Mouse (Mus musculus) G1E (cell line): ENCODE results near the gene Herc1. TPM values are rescaled to one million over a fixed set of nuclear protein-coding genes. Genes with fewer than 3 reads are reported as not detected.

Source experiments
- ATAC-seq: 2 replicates; pipeline ENCODE4 v1.8.0; 2016; ENCODE audit warnings: mild to moderate bottlenecking; ENCODE audit not compliant: insufficient number of reproducible peaks, poor library complexity, low FRiP score, severe bottlenecking; ENCODE audit errors: extremely low read depth
- DNase-seq: peaks from one replicate; pipeline ENCODE4 v3.0.0; 2012; ENCODE audit warnings: low spot score
- H3K27me3 ChIP-seq: 2 replicates; pipeline ENCODE4 v1.6.1; 2012; ENCODE audit warnings: mild to moderate bottlenecking, low read length, inconsistent platforms; ENCODE audit not compliant: insufficient read depth
- H3K36me3 ChIP-seq: replicated peaks from 2 replicates; pipeline ENCODE3; 2012; ENCODE audit warnings: mild to moderate bottlenecking, inconsistent platforms
- H3K4me1 ChIP-seq: 2 replicates; pipeline ENCODE4 v1.6.1; 2012; ENCODE audit warnings: low read depth, low read length, inconsistent platforms, mixed read lengths; ENCODE audit not compliant: insufficient read depth
- H3K4me3 ChIP-seq: 2 replicates; pipeline ENCODE4 v1.5.1; 2012; ENCODE audit warnings: low read depth, mild to moderate bottlenecking, inconsistent platforms, low read length, moderate library complexity, mixed read lengths
- H3K9me3 ChIP-seq: replicated peaks from 2 replicates; pipeline ENCODE4 v1.6.1; 2012; ENCODE audit warnings: inconsistent platforms
- CTCF ChIP-seq: IDR thresholded peaks from 2 replicates; pipeline ENCODE4 v1.5.1; 2012; ENCODE audit warnings: low read depth, low read length, inconsistent platforms, mixed read lengths
- GATA1 ChIP-seq: IDR thresholded peaks from 2 replicates; pipeline ENCODE4 v1.6.1; 2012; ENCODE audit warnings: borderline replicate concordance, low read length, inconsistent platforms, mixed read lengths
- GATA2 ChIP-seq: IDR thresholded peaks from 2 replicates; pipeline ENCODE4 v1.6.1; 2012; ENCODE audit warnings: low read depth, low read length, inconsistent platforms, borderline replicate concordance
- POLR2AphosphoS5 ChIP-seq: IDR thresholded peaks from 2 replicates; pipeline ENCODE4 v1.6.1; 2012; ENCODE audit warnings: low read depth, low read length, inconsistent platforms; ENCODE audit not compliant: insufficient replicate concordance
- TAL1 ChIP-seq: conservative IDR thresholded peaks from 2 replicates; pipeline ENCODE4 v1.6.1; 2012; ENCODE audit warnings: low read depth, low read length, inconsistent platforms, mixed read lengths
- polyA plus RNA-seq: library from polyadenylated mRNA; stranded (reverse); fragments of >175 nt; gene quantifications from 2 replicates; pipeline ENCODE4 v1.2.3, GENCODE M21; 2012
- total RNA-seq, 2 experiments: library from RNA; stranded (forward) in 1 of 2; stranded (reverse) in 1 of 2; fragments of 200-1000 nt in 1 of 2; fragments of >200 nt in 1 of 2; fragmentation: Nextera tagmentation in 1 of 2; gene quantifications; 2 replicates each; pipeline ENCODE4 v1.2.3; 2014 to 2017

Gene Herc1
- total and polyA plus RNA-seq, 3 experiments, result 7.0 to 160 (median 105) TPM

- Histone ChIP-seq H3K9me3 (no peaks in the 10 kb centered on the region), H3K4me3 (no peak overlapping the region), H3K36me3 (peaks cover 80% of the 10 kb centered on the region), H3K4me1 (peaks cover 36% of the 10 kb centered on the region), H3K27me3 (no peaks in the 10 kb centered on the region)
- TF ChIP-seq CTCF (no peak), TAL1 (no peak), GATA1 (no peak), GATA2 (no peak), POLR2AphosphoS5 (no peak)
- DNase-seq (no peak), ATAC-seq (no peak)
These were observed 165.5 kb downstream of the Herc1 start for GRCm38 (mm10) chr9:66515680-66516210.

DNA sequence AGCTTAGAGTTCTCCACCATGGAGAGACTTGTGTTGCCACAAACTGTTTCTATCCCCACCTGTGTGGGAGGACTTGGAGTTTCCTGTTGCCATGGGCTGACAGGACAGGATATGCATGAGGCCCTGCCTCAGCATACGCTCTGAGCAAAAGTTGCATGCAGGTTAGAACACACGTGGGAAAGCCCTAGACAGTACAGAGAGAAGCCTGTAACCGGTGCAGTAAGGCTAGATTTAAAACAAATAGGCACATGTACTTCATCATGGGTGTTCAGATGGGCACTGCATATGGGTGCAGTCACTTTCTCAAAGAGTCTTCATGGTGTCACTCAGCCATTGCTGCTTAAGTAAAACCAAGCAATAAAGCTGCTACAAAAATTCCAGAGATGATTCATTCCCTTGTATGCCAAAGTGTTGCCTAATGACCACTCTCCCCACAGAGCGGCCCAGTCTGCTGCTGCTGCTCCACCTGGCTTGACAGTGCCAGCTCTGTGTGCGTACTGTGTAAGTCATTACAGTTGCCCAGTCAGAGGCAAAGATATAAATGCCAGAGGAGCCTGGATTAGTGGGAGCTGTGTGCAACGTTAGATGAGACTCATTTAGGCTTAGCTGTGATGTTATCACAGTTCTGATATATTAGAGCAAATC lies 166.2 kb downstream of the Herc1 start:
- Histone ChIP-seq H3K4me3 (no peak overlapping the region), H3K4me1 (peaks cover 33% of the 10 kb centered on the region), H3K9me3 (no peaks in the 10 kb centered on the region), H3K36me3 (peaks cover 84% of the 10 kb centered on the region), H3K27me3 (no peaks in the 10 kb centered on the region)
- DNase-seq, result no peak
- no peak for TF ChIP-seq CTCF
- TF ChIP-seq POLR2AphosphoS5, result no peak
- no peak for TF ChIP-seq GATA2
- no peak for TF ChIP-seq TAL1
- TF ChIP-seq GATA1, result no peak
- no peak for ATAC-seq

DNA sequence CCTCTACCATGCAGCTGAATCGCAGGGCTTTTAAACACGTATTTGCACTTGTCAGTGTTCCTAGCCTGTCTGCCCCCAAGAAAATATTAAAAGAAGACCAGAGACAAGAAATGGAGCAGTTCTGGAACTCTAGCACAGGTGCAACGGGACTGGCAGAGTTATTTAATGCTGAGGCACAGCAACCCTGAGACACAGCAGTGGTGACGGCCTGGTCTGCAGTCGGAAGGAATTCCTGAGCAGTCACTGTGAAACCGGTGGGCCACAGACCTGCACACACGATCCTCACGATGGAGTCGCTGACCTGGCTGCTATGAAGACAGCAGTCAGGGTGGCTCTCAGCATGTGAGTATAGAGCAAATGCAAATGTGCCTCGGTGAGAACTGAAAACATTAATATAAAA lies 167.5 kb downstream of the Herc1 start:
- no peaks in the 10 kb centered on the region for H3K27me3 ChIP-seq
- no peak for ATAC-seq
- DNase-seq, result no peak
- peaks cover 93% of the 10 kb centered on the region for H3K36me3 ChIP-seq
- no peak overlapping the region for H3K4me3 ChIP-seq
- H3K4me1 ChIP-seq, result peaks cover 25% of the 10 kb centered on the region
- no peaks in the 10 kb centered on the region for H3K9me3 ChIP-seq
- TF ChIP-seq POLR2AphosphoS5 (no peak), TAL1 (no peak), GATA2 (no peak), CTCF (no peak), GATA1 (no peak)

GRCm38 (mm10) chr9:66518251-66518650 lies 168.0 kb downstream of the Herc1 start:
- DNase-seq (no peak), ATAC-seq (no peak)
- TF ChIP-seq GATA2 (no peak), CTCF (no peak), GATA1 (no peak), POLR2AphosphoS5 (no peak), TAL1 (no peak)
- Histone ChIP-seq H3K27me3 (no peaks in the 10 kb centered on the region), H3K36me3 (peaks cover 91% of the 10 kb centered on the region), H3K4me3 (no peak overlapping the region), H3K9me3 (no peaks in the 10 kb centered on the region), H3K4me1 (peaks cover 20% of the 10 kb centered on the region)

GRCm38 (mm10) chr9:66518901-66519300 lies 168.7 kb downstream of the Herc1 start:
- Histone ChIP-seq H3K4me3 (no peak overlapping the region), H3K4me1 (peaks cover 13% of the 10 kb centered on the region), H3K36me3 (peaks cover 91% of the 10 kb centered on the region), H3K9me3 (no peaks in the 10 kb centered on the region), H3K27me3 (no peaks in the 10 kb centered on the region)
- ATAC-seq (no peak), DNase-seq (no peak)
- TF ChIP-seq GATA2, result no peak
- TF ChIP-seq POLR2AphosphoS5, result no peak
- TF ChIP-seq TAL1, result no peak
- TF ChIP-seq GATA1, result no peak
- no peak for TF ChIP-seq CTCF

DNA sequence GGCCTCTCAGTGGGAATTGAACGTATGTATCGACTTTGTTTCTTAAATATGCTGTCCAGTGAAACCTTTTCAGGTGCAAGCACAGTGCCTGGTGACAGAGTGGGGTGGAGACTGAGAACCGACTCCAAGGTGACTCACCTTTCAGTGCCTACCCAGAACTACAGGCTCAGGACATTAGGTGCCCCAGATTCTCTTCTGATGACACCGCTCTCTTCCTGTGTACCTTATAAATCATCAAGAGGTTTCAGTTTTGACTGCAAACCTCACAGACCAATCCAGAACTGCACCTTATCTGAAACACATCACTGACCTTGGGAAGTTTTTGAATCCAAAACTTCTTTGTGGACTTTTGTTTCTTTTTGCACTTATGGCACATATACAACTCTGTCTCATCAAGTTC lies 170.0 kb downstream of the Herc1 start:
- H3K27me3 ChIP-seq, result no peaks in the 10 kb centered on the region
- ATAC-seq, result no peak
- H3K36me3 ChIP-seq, result peaks cover 86% of the 10 kb centered on the region
- H3K4me1 ChIP-seq, result 0 out of 2 replicates have a peak, but pooled peaks cover 2% of the 10 kb centered on the region
- no peaks in the 10 kb centered on the region for H3K9me3 ChIP-seq
- H3K4me3 ChIP-seq, result no peak overlapping the region
- no peak for DNase-seq
- TF ChIP-seq GATA1 (no peak), POLR2AphosphoS5 (no peak), GATA2 (no peak), CTCF (no peak), TAL1 (no peak)

- no peak for TF ChIP-seq GATA1
- no peak for TF ChIP-seq TAL1
- no peak for TF ChIP-seq GATA2
- TF ChIP-seq POLR2AphosphoS5, result no peak
- TF ChIP-seq CTCF, result no peak
- no peaks in the 10 kb centered on the region for H3K27me3 ChIP-seq
- H3K9me3 ChIP-seq, result no peaks in the 10 kb centered on the region
- H3K36me3 ChIP-seq, result peaks cover 86% of the 10 kb centered on the region
- H3K4me3 ChIP-seq, result no peak overlapping the region
- no peak for DNase-seq
- H3K4me1 ChIP-seq, result 0 out of 2 replicates have a peak, but pooled peaks cover under 1% of the 10 kb centered on the region
- ATAC-seq, result no peak
These were observed 171.3 kb downstream of the Herc1 start for GRCm38 (mm10) chr9:66521595-66521994.
